Mouse (Mus musculus): ENCODE data around the gene Hes5.

GRCm38 (mm10) chr4:154958621-154959020, 2.1 kb upstream of the Hes5 start:
- no peak for TF ChIP-seq EP300 (IDR thresholded peaks at IDR 0.05; ENCODE audit: low read depth)
- TF ChIP-seq CTCF (IDR thresholded peaks at IDR 0.05; ENCODE audit: low read depth), result no peak

Data from liver, postnatal 0 days (tissue).